In the genomic region with DNA sequence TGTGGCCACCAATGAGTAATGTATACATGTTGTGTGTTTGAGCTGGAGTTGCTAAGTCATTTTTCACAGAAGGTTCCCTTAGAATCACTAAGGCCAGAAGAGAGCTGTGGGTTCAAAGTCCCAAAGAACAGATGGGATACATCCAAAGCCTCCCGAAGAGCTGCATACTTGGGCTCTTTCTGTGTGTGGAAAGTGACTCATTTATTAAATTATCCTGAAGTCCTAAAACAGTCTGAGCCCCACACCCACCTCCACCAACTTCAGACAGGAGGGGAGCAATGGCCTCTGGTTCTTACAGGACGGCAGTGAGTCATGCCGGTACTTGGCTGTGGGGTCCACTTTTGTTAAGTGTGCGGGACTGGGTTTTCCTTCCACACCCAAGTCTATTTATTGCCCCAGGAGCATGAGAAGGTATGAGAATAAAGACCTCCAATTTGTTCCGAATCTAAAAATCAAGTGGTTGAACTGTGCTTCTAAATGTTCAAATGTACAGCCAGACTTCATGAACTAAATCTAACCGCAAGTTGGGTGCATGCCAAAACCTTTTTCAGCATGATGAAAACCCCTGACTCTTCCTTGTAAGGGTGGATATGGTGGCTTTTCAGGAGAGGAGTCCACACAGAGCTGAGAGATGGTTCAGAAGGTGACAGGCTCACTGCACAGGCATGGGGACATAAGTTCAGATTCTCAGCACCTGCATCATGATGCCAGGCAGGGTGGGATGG, we compare ENCODE assay signal across 23 mouse cellular contexts.
DNase-seq lines count a peak whose midpoint lies in the region; ATAC-seq and TF ChIP-seq lines count a peak whose summit lies in the region.
"Had no signal": no experiment of that assay in that cellular context is flagged by ENCODE, and none has a peak within 500 bp of the region (broad histone marks: within the 10 kb centered on the region; RNA-seq: fewer than 3 reads in every experiment).

No protein-coding gene starts in this region.

- peak; percentile 45; the same call in 1 of the 2 replicates for TF ChIP-seq EP300 in lung, postnatal 0 days (IDR thresholded peaks at IDR 0.05)

- no peak for DNase-seq in kidney, adult 9 months
- peak; percentile 85 for DNase-seq in lung, postnatal 0 days (ENCODE audit: low spot score)
- no peak for DNase-seq in lung, postnatal 25 days (ENCODE audit: low spot score)
- DNase-seq in embryo, embryonic 10.5 days (ENCODE audit: low spot score), result no peak
- DNase-seq in thymus, postnatal 4 days, result no peak
- DNase-seq: adrenal gland, postnatal 10 days; cerebellum, adult 9-11 months; gastrocnemius, adult 2 months; heart, postnatal 14 days; layer of hippocampus, postnatal 36 days; liver; liver, postnatal 0 days; midbrain, embryonic 14.5 days; right cerebral cortex, postnatal 14 days; thymus, postnatal 25 days had no signal

- no peak for TF ChIP-seq CTCF in lung, postnatal 0 days (IDR thresholded peaks at IDR 0.05)

- no peaks in the 10 kb centered on the region for H3K27me3 ChIP-seq in kidney, embryonic 16.5 days (ENCODE audit: insufficient read depth, low read length)
- H3K27me3 ChIP-seq in lung, postnatal 0 days (replicated peaks; ENCODE audit: insufficient read depth, low read length), result no peaks in the 10 kb centered on the region
- H3K27me3 ChIP-seq in intestine, embryonic 16.5 days (replicated peaks; ENCODE audit: control insufficient read depth, insufficient read depth, low read length), result no peaks in the 10 kb centered on the region
- H3K27me3 ChIP-seq: hindbrain, embryonic 13.5 days; neural tube, embryonic 15.5 days had no signal

- H3K9me3 ChIP-seq in kidney, embryonic 16.5 days (ENCODE audit: low read length), result no peaks in the 10 kb centered on the region
- H3K9me3 ChIP-seq in lung, postnatal 0 days (ENCODE audit: low read length), result no peaks in the 10 kb centered on the region
- no peaks in the 10 kb centered on the region for H3K9me3 ChIP-seq in intestine, embryonic 16.5 days (ENCODE audit: control insufficient read depth, low read length)
- H3K9me3 ChIP-seq: heart, embryonic 10.5 days; hindbrain, embryonic 13.5 days; megakaryocyte, embryonic 14.5 days; neural tube, embryonic 15.5 days had no signal

- 66% methylated on average over 6 of the region's 6 CpGs for WGBS in kidney, embryonic 16.5 days
- 33% methylated on average over 6 of the region's 6 CpGs for WGBS in lung, postnatal 0 days
- 50% methylated on average over 6 of the region's 6 CpGs for WGBS in intestine, embryonic 16.5 days

- no peaks in the 10 kb centered on the region for H3K4me1 ChIP-seq in kidney, embryonic 16.5 days (ENCODE audit: insufficient read depth, low read length)
- no peaks in the 10 kb centered on the region; the same call in none of the 2 replicates for H3K4me1 ChIP-seq in lung, postnatal 0 days (ENCODE audit: insufficient read depth, low read depth, low read length)
- no peaks in the 10 kb centered on the region for H3K4me1 ChIP-seq in intestine, embryonic 16.5 days (ENCODE audit: control insufficient read depth, insufficient read depth, low read length)
- H3K4me1 ChIP-seq: hindbrain, embryonic 13.5 days; megakaryocyte, embryonic 14.5 days; neural tube, embryonic 15.5 days had no signal

- peak overlapping the region; percentile 68; the same call in 1 of the 2 replicates for H3K27ac ChIP-seq in kidney, embryonic 16.5 days (ENCODE audit: low read length)
- H3K27ac ChIP-seq in lung, postnatal 0 days (ENCODE audit: low read length), result peak overlapping the region; percentile 62; the same call in 1 of the 2 replicates
- peak overlapping the region; percentile 4; the same call in 1 of the 2 replicates for H3K27ac ChIP-seq in intestine, embryonic 16.5 days (ENCODE audit: low read length)
- H3K27ac ChIP-seq: gastrocnemius, adult 2 months; heart, embryonic 10.5 days; hindbrain, embryonic 13.5 days; neural tube, embryonic 15.5 days had no signal

- H3K4me3 ChIP-seq in kidney, embryonic 16.5 days (ENCODE audit: low read length), result no peak overlapping the region
- no peak overlapping the region for H3K4me3 ChIP-seq in lung, postnatal 0 days (ENCODE audit: low read depth, low read length)
- H3K4me3 ChIP-seq in intestine, embryonic 16.5 days (ENCODE audit: low read length), result no peak overlapping the region
- H3K4me3 ChIP-seq: gastrocnemius, adult 2 months; heart, embryonic 10.5 days; hindbrain, embryonic 13.5 days; megakaryocyte, embryonic 14.5 days; neural tube, embryonic 15.5 days had no signal

- H3K4me2 ChIP-seq in kidney, embryonic 16.5 days (replicated peaks; ENCODE audit: low read depth, low read length), result no peak overlapping the region
- H3K4me2 ChIP-seq in lung, postnatal 0 days (replicated peaks; ENCODE audit: low read depth, low read length), result no peak overlapping the region
- no peak overlapping the region for H3K4me2 ChIP-seq in intestine, embryonic 16.5 days (ENCODE audit: low read depth, low read length)
- H3K4me2 ChIP-seq: hindbrain, embryonic 13.5 days; neural tube, embryonic 15.5 days had no signal

- no peaks in the 10 kb centered on the region for H3K36me3 ChIP-seq in kidney, embryonic 16.5 days (ENCODE audit: insufficient read depth, low read length)
- H3K36me3 ChIP-seq in lung, postnatal 0 days (ENCODE audit: insufficient read depth, low read length), result no peaks in the 10 kb centered on the region
- H3K36me3 ChIP-seq in intestine, embryonic 16.5 days (ENCODE audit: control insufficient read depth, insufficient read depth, low read length), result no peaks in the 10 kb centered on the region
- H3K36me3 ChIP-seq: heart, embryonic 10.5 days; hindbrain, embryonic 13.5 days; neural tube, embryonic 15.5 days had no signal

- 0 out of 2 replicates have a peak, but pooled peaks have one; percentile 54 for ATAC-seq in kidney, embryonic 16.5 days (ENCODE audit: low FRiP score, low TSS enrichment)
- ATAC-seq in lung, postnatal 0 days, result peak; percentile 60
- ATAC-seq in intestine, embryonic 16.5 days, result peak; percentile 78
- ATAC-seq: activated CD4-positive, CD25-positive, alpha-beta regulatory T cell, adult 4 months; inflammation-experienced regulatory T-cells, adult 6 months; liver, postnatal 0 days had no signal

- no peak overlapping the region for H3K9ac ChIP-seq in kidney, embryonic 16.5 days (replicated peaks; ENCODE audit: low read length)
- H3K9ac ChIP-seq in lung, postnatal 0 days (replicated peaks; ENCODE audit: low read depth), result no peak overlapping the region
- no peak overlapping the region for H3K9ac ChIP-seq in intestine, embryonic 16.5 days (ENCODE audit: low read depth, low read length)
- H3K9ac ChIP-seq: hindbrain, embryonic 13.5 days; liver, postnatal 0 days; neural tube, embryonic 15.5 days had no signal

Comparison
In these comparisons a context has a peak if more than half of its experiments do, and no peak if none do; other contexts are left out.
1. H3K27ac ChIP-seq: peak in every context shown above with its lines; median percentile 68 in kidney, embryonic 16.5 days; 62 in lung, postnatal 0 days; 4 in intestine, embryonic 16.5 days.